Mouse (Mus musculus) erythroblast, embryonic 14.5 days (primary cell): Measurements from ENCODE around the gene Trafd1.

Source experiments
- GATA1 ChIP-seq: IDR thresholded peaks from 2 replicates; pipeline ENCODE4 v1.6.1; 2012; ENCODE audit warnings: low read length, inconsistent platforms, mixed read lengths
- TAL1 ChIP-seq: IDR thresholded peaks from 3 replicates; pipeline ENCODE4 v1.6.1; 2012; ENCODE audit warnings: low read length, inconsistent platforms, mixed read lengths

DNA sequence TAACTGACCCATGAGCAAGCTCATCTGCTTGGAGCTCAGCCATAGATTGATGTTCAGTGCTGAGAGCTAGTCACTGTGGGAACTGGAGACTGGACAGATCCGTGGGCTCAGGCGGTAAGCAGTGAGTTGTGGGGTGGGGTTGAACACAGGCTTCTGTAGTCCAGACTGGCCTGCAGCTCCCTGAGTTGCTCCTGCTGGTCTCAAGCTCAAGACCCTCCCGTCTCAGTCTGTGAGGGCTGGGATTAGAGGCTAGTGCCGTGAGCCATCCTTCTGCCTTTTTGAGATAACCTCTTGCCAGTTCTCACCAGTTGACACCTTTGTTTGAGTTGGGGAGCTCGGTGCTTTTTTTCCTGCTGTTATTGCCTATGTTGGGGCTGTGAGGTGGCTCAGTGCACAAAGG, 15.4 kb upstream of the Trafd1 start:
- TF ChIP-seq TAL1 (no peak), GATA1 (no peak)
